Mouse (Mus musculus) lung, embryonic 14.5 days (tissue): Measurements from ENCODE around the gene Mocs3. TPM values are rescaled to one million over a fixed set of nuclear protein-coding genes. Genes with fewer than 3 reads are reported as not detected.
A peak's percentile ranks its signal among the peaks of the same experiment; 100 is the strongest.

Experiments
- ATAC-seq: fragments of 200-750 bp; cut with Nextera tagmentation; 2 replicates; pipeline ENCODE4 v1.8.0; 2017; ENCODE audit warnings: mild to moderate bottlenecking, moderate TSS enrichment, moderate library complexity; ENCODE audit not compliant: insufficient read depth
- DNase-seq: peaks from one replicate; pipeline ENCODE4 v3.0.0-alpha.2; 2015
- H3K27ac ChIP-seq: fragments of 300-500 bp; sonication (generic); 2 replicates; pipeline ENCODE4 v1.5.1; 2014; ENCODE audit warnings: low read depth, mild to moderate bottlenecking, moderate library complexity
- H3K27me3 ChIP-seq: fragments of 300-500 bp; sonication (generic); 2 replicates; pipeline ENCODE4 v1.6.1; 2014; ENCODE audit warnings: low read length, control low read depth; ENCODE audit not compliant: insufficient read depth
- H3K36me3 ChIP-seq: fragments of 300-500 bp; sonication (generic); 2 replicates; pipeline ENCODE4 v1.6.1; 2014; ENCODE audit warnings: control low read depth; ENCODE audit not compliant: insufficient read depth
- H3K4me1 ChIP-seq: fragments of 300-500 bp; sonication (generic); 2 replicates; pipeline ENCODE4 v1.6.1; 2014; ENCODE audit warnings: antibody characterized with exemption, control low read depth; ENCODE audit not compliant: insufficient read depth
- H3K4me2 ChIP-seq: fragments of 300-500 bp; sonication (generic); 2 replicates; pipeline ENCODE4 v1.6.1; 2014; ENCODE audit warnings: mild to moderate bottlenecking
- H3K4me3 ChIP-seq: fragments of 300-500 bp; sonication (generic); 2 replicates; pipeline ENCODE4 v1.5.1; 2014; ENCODE audit warnings: low read depth, low read length
- H3K9ac ChIP-seq: fragments of 300-500 bp; sonication (generic); 2 replicates; pipeline ENCODE4 v1.6.1; 2014
- H3K9me3 ChIP-seq: fragments of 300-500 bp; sonication (generic); 2 replicates; pipeline ENCODE4 v1.6.1; 2016; ENCODE audit warnings: low read depth, low read length, control low read depth
- CTCF ChIP-seq: IDR thresholded peaks from 2 replicates; pipeline ENCODE4 v1.5.1; 2016; ENCODE audit warnings: antibody characterized with exemption, low read depth
- WGBS: fragments of 180-500 bp; shearing (Covaris S2); extraction: QIAGEN DNeasy Blood & Tissue Kit; methylation state at CpG from one replicate; pipeline ENCODE4 v1.1.7; 2014; 5-methylcytosine and 5-hydroxymethylcytosine counted together
- polyA plus RNA-seq: library from polyadenylated mRNA; unstranded; fragments of >200 nt; fragmentation: Nextera tagmentation; extraction: Ambion mirVana; gene quantifications from 2 replicates; pipeline ENCODE4 v1.2.1, GENCODE M21; 2014

Mocs3 gene
- polyA plus RNA-seq, 1 experiment from 2014 or later: 10.0 TPM

DNA sequence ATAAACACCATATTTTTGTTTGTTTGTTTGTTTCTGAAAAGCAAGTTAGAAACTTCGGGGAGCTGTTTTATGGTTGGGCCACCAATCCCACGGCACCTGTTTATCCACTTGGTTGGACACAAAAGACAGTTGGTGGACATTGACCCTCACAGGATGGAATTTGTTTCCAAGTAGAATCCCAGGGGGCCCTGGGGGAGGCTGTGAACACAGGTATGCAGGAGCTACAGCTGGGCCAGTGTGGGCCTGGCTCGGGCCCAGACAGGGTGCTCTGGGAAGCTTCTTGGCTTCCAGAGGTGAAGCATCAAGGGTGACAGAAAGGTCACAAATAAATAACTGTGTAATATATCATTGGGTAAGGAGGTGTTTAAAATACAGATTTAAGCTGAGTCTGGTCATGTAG is 26.1 kb downstream of the Mocs3 start:
- Histone ChIP-seq H3K9me3 (no peaks in the 10 kb centered on the region), H3K4me2 (no peak overlapping the region), H3K27me3 (no peaks in the 10 kb centered on the region), H3K4me3 (no peak overlapping the region), H3K9ac (no peak overlapping the region), H3K4me1 (no peaks in the 10 kb centered on the region), H3K36me3 (no peaks in the 10 kb centered on the region), H3K27ac (no peak overlapping the region)
- DNase-seq (no peak), ATAC-seq (no peak)
- whole genome bisulfite sequencing: 65% methylated on average over 3 of the region's 3 CpGs
- TF ChIP-seq CTCF: no peak

DNA sequence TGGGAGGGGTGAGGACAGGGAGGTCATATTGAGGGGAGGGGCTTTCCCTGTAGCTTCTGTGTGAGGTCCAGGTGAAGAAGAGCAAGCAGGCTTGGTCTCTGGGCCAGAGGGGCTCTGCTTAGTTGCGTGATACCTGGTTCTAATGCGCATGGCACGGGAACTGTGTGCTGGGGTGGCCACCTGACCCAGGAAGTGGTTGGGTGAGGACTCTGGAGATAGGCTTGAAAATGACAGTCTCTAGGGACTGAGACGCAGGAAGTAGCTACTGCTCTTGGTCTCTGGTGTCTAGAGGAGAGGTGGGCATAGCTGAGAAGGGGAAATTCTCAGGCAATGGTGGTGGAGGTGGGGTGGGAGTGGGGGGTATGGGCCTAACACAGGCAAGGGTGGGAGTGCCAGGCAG is 26.8 kb downstream of the Mocs3 start:
- Histone ChIP-seq H3K4me1 (no peaks in the 10 kb centered on the region), H3K27me3 (no peaks in the 10 kb centered on the region), H3K27ac (no peak overlapping the region), H3K9me3 (no peaks in the 10 kb centered on the region), H3K36me3 (no peaks in the 10 kb centered on the region), H3K4me3 (no peak overlapping the region), H3K4me2 (no peak overlapping the region), H3K9ac (no peak overlapping the region)
- WGBS: 87% methylated on average over 4 of the region's 4 CpGs
- TF ChIP-seq CTCF: no peak
- no peak for ATAC-seq
- no peak for DNase-seq

DNA sequence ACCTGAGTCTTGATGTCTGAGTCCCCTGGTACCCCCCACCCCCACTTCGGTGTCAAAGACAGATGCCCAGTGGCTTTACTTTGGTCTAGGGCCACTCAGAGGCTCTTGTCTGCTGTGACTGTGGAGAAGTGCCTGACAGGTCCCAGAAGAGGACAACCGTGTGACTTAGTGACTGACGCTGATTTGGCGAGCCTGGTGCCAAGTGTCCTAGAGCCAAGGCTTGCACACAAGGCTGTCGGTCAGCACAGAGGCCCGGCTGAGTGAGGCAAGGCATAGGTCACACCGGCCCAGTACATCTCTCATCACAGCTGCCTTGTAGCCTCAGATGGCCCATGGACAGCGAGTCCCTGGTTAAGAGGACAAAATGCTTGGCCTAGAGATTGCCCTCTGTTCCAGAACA is 28.6 kb downstream of the Mocs3 start:
- Histone ChIP-seq H3K4me3 (no peak overlapping the region), H3K9ac (no peak overlapping the region), H3K4me1 (no peaks in the 10 kb centered on the region), H3K27ac (no peak overlapping the region), H3K9me3 (no peaks in the 10 kb centered on the region), H3K36me3 (no peaks in the 10 kb centered on the region), H3K27me3 (peaks cover 7% of the 10 kb centered on the region), H3K4me2 (no peak overlapping the region)
- no peak for TF ChIP-seq CTCF
- no peak for ATAC-seq
- no peak for DNase-seq
- WGBS: 79% methylated on average over 8 of the region's 8 CpGs

DNA sequence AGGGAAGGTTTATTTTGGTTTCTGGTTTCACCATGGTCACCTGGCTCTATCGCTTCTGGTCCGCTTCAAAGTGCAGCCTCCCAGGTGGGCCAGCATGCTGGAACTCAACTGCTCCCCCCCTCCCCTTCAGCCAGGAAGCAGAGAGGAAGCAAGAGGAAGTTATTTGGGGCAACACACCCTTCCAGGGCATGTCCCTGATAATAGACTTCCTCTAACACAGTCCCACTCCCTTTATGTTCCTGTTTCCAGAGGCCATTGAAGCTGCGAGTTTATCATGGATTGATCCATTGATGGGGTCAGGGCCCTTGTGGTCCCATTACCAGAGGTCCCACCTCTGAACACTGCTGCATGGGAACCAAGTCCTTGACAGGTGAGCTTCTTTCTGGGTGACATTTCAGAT is 29.7 kb downstream of the Mocs3 start:
- Histone ChIP-seq H3K4me3 (no peak overlapping the region), H3K27ac (no peak overlapping the region), H3K27me3 (peaks cover 7% of the 10 kb centered on the region), H3K4me1 (no peaks in the 10 kb centered on the region), H3K36me3 (no peaks in the 10 kb centered on the region), H3K9ac (no peak overlapping the region), H3K9me3 (no peaks in the 10 kb centered on the region), H3K4me2 (no peak overlapping the region)
- DNase-seq (no peak), ATAC-seq (no peak)
- WGBS: 56% methylated on average over 3 of the region's 3 CpGs
- TF ChIP-seq CTCF: no peak

DNA sequence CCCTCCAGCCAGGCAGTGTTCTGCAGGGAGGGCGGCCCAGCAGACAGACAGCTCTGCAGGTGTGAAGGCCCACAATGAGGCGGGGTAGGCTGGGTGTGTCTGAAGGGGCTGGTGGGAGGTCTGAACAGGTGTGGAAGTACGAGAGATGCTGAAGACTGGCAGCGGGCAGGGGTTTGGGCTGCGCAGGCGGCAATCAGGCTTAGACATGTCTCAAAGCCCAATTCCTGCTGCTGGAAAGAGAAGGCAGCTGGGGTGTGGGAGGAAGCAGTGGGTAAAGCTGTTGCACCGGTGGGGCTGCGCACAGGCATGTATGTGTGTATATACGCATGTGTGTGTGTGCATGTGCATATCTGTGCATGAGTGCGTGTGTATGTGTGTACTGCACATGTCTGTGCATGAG is 30.5 kb downstream of the Mocs3 start:
- no peak for TF ChIP-seq CTCF
- ATAC-seq: no peak
- WGBS: 86% methylated on average over 10 of the region's 10 CpGs
- no peaks in the 10 kb centered on the region for H3K4me1 ChIP-seq
- H3K36me3 ChIP-seq: no peaks in the 10 kb centered on the region
- peaks cover 7% of the 10 kb centered on the region for H3K27me3 ChIP-seq
- no peak overlapping the region for H3K9ac ChIP-seq
- no peaks in the 10 kb centered on the region for H3K9me3 ChIP-seq
- H3K27ac ChIP-seq: no peak overlapping the region
- DNase-seq: no peak
- no peak overlapping the region for H3K4me2 ChIP-seq
- no peak overlapping the region for H3K4me3 ChIP-seq

DNA sequence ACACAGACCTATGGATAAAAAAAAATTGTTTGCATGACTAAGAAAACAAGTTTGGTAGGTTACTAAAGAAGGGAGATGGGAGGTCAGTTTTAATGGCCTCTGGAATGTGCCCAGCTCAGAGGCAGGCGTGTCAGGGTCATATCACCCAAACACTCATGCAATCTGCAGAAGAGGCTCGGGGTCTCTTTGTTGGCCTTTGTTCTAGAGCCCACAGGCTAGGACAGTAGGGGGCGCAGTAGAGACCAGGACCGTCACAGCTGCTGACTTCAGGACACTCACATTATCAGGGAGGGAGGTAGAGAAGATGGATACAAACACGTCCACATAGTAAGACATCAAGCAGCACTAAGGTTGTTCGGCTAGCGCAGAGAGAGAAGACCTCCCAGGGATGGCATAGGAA is 37.6 kb downstream of the Mocs3 start:
- 23% methylated on average over 7 of the region's 7 CpGs for WGBS
- H3K27ac ChIP-seq: no peak overlapping the region
- peak overlapping the region; percentile 6; the same call in 1 of the 2 replicates for H3K4me3 ChIP-seq
- peaks cover 9% of the 10 kb centered on the region; the same call in 1 of the 2 replicates for H3K27me3 ChIP-seq
- TF ChIP-seq CTCF: peak; percentile 72
- no peaks in the 10 kb centered on the region for H3K4me1 ChIP-seq
- H3K9me3 ChIP-seq: no peaks in the 10 kb centered on the region
- ATAC-seq (no peak), DNase-seq (peak; percentile 72)
- H3K36me3 ChIP-seq: no peaks in the 10 kb centered on the region
- peak overlapping the region; percentile 40 for H3K4me2 ChIP-seq
- no peak overlapping the region for H3K9ac ChIP-seq

DNA sequence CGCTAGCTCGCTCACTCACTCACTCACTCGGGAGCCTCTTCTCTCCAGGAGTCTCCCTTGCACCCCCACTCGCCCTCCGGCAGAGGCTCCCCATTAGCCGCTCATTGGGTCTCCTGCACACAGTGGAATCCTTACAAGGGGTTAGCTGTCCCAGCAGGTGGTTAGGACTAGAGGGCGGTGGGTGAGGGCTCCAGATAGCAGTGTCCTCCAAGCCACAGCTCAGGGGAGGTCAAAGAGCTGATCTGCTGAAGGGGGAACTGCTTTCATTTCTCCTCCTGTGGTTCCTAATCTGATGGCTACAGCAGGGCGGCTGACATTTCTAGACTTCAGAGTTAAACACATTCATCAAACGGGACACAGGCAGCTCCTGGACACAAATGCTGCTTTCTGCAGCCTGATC is 43.0 kb downstream of the Mocs3 start:
- H3K4me1 ChIP-seq: no peaks in the 10 kb centered on the region
- no peak overlapping the region for H3K4me3 ChIP-seq
- DNase-seq: no peak
- no peak for ATAC-seq
- H3K9me3 ChIP-seq: no peaks in the 10 kb centered on the region
- no peak overlapping the region for H3K9ac ChIP-seq
- WGBS: 31% methylated on average over 9 of the region's 9 CpGs
- peaks cover 42% of the 10 kb centered on the region for H3K27me3 ChIP-seq
- no peak overlapping the region for H3K27ac ChIP-seq
- no peak for TF ChIP-seq CTCF
- H3K4me2 ChIP-seq: no peak overlapping the region
- H3K36me3 ChIP-seq: no peaks in the 10 kb centered on the region

DNA sequence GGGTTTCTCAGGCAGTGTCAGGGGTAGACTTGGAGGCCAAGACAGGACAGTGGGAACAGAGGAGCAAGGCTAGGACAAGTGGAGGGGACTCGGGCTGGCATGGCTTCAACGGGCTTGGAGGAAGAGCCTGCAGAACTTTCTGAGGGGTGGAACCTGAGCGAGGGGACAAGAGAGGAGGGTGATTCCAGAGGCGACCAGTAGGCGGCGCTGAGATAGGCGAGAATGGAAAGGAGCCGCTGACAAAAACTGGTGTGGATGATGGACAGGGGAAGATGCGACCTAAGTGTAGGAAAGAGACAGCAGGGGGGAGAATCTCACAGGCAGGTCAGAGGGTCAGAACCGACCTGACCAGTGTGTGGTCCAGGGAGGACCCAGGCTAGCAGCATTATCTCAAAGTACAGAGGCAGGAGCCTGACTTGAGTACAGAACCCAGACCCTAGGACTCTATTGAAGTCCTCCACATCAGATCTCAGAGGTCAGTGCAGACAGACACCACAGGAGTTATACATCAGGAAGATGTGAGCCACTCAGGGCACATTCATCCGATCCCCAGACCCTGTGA is 44.0 kb downstream of the Mocs3 start:
- Histone ChIP-seq H3K4me1 (no peaks in the 10 kb centered on the region), H3K9ac (no peak overlapping the region), H3K4me2 (no peak overlapping the region), H3K27ac (no peak overlapping the region), H3K4me3 (no peak overlapping the region), H3K9me3 (no peaks in the 10 kb centered on the region), H3K27me3 (peaks cover 46% of the 10 kb centered on the region), H3K36me3 (no peaks in the 10 kb centered on the region)
- TF ChIP-seq CTCF: peak; percentile 90
- WGBS: 7% methylated on average over 11 of the region's 11 CpGs
- ATAC-seq: peak; percentile 24; the same call in 1 of the 2 replicates
- peak; percentile 79 for DNase-seq
